Mouse (Mus musculus): Measurements from ENCODE around the gene Pi4kb. TPM values are rescaled to one million over a fixed set of nuclear protein-coding genes. Genes with fewer than 3 reads are reported as not detected.
"Not testable (repeated sequence)": the region's sequence is repeated elsewhere in the genome, so short reads cannot be mapped to it uniquely, and the experiment has no call there.

Gene Pi4kb
- total RNA-seq, 2 experiments from 2014 or later, result 24.3 to 31.9 TPM

DNA sequence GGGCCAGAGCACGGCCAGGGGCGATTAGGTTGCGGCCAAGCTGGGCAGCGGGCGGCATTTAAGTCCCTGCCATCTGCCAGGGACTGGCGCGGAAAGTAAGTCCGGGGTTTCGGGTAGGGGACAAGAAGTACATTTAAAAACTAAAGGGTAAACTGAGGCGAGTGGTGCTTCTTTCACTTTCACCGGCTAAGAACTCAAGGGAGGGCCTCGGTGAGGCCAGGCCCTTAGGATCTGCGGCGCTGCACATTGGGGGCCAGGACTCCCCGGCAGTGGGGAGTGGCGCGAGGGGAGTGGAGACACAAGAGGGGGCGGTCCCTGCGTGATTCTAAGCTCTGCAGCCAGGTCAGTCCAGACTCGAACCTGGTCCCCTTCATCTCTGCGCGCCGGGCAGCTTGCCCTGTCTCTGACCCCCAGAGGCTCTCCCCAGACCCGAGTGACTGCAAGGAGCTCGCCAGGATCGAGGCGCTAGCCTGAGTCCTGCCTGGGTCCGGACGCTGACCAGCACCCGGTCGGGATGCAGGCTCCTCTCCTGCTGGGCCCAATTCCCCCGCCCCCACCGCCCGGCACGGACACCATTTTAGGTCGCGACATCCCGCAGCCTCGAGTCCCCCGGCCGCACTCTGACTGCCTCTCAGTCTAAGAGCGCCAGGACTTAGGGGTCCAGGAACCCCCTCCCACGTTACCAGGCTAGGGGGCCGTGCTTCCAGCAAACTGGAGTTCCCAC lies 40.1 kb downstream of the Pi4kb start:
- ATAC-seq (replicated peaks; ENCODE audit: poor library complexity, severe bottlenecking), result peak; percentile 22

DNA sequence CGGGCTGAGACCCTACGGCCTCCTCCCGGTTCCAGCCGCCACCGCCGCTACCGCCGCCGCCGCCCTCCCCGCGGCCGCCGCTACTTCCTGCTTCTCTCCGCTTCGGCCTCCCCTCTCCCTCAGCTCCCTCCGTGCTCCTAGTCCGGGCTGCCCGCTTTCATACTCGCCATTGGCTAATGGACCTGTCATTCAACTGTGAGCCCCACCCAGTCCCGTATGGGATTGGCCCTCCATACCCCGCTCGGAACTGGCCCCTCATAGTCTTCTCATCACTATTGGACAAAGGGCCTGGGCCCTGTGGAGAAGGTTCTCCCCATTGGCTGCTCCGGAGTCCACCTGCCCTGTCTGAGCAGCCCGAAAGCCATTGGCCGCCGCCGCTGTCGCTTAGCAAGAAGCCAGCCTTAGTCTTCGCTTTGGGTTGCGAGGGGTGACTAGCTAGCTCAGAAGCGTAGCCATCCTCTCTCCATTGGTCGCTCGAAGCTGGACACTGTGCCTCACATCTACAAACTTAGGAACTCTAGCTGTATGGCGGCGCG lies 40.9 kb downstream of the Pi4kb start, which contains the start of gene Zfp687:
Gene Zfp687 (minus strand): TSS at position 112 of the 536 bp plus-strand sequence.
- ATAC-seq (replicated peaks; ENCODE audit: poor library complexity, severe bottlenecking), result peak; percentile 73

DNA sequence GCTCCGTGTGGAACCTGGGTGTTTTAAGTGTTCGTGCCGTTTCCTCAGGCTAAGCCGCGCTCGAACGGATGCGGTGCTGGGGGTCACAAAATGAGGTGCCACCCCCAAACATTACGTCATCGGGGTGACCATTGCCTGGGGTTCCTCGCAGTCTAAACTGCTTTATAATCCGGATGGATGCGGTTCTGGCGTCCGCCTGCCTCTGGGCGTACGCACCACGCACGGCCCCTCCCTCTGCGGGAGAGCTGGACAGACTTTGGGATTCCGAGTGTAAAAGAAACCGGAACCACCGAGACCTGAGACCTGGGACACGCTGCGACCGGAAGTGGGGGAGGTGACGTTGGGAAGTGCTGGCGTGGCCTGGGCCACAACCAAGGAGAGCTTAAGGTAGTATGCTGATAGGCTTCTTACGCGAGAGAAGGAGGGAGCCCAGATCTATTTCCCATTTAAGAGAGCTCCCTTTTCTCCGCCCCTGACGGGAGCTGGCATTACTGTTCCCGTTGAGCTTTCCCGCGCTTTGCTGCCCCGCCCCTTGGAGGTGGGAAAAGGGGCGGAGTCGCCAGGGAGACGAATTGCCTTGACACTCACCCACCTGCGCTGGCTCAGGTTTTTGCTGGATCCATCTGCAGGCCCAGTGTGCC lies 41.5 kb downstream of the Pi4kb start:
- ATAC-seq (replicated peaks; ENCODE audit: poor library complexity, severe bottlenecking), result peak; percentile 57

DNA sequence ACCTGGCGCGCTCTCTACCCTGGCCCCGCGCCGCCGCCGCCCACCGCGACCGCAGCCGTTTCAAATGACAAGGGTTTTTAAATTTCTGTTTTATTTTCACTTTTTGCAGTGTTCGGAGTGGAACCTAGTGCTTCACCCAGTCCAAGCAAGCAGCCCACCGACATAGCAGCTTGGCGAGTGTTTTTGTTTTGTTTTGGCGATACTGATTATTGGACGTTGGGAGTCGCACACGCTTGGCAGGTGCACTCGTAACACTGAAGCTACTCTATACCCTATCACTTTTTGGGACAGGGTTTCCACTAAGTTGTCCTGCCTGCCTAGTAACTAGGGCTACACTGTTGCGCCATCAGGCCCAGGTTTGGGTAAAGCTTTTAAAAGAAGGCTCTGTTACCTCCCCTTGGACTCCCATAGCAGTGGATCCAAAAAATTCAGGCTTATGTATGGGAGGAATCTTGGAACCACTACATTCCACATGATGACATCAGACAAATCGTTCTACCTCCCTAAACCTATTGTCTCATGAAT lies 42.1 kb downstream of the Pi4kb start:
- ATAC-seq (replicated peaks; ENCODE audit: poor library complexity, severe bottlenecking), result no peak

DNA sequence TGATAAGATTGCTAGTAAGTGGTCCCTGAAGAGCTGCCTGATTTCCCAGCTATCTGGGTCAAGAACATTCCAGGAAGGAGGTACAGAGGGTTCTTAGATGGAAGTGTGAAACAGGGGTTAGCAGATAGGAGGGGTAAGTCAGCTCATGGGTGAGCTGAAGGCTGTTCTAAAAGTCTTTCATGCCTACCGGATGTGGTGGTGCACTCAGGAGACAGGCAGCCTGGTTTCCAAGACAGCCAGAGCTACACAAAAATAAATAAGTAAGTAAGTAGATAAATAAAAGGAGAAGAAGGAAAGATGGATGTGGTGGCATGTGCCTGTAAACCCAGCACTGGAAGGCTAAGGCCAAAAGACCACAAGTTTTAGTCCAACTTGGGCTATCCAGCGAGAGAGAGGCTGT lies 44.2 kb downstream of the Pi4kb start:
- no peak for ATAC-seq (replicated peaks; ENCODE audit: poor library complexity, severe bottlenecking)

DNA sequence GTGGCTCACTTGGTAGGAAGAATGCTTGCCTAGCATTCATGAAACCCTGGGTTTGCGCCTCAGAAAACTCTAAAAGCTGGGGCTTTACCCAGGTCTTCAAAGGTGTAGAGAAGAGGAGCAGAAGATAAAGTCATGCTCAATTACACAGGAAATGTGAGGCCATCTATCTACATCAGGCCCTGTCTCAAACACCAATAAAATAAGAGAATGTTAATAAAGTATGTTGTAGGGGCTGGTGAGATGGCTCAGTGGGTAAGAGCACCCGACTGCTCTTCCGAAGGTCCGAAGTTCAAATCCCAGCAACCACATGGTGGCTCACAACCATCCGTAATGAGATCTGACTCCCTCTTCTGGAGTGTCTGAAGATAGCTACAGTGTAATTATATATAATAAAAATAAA lies 46.4 kb downstream of the Pi4kb start:
- ATAC-seq (replicated peaks; ENCODE audit: poor library complexity, severe bottlenecking), result not testable (repeated sequence)

DNA sequence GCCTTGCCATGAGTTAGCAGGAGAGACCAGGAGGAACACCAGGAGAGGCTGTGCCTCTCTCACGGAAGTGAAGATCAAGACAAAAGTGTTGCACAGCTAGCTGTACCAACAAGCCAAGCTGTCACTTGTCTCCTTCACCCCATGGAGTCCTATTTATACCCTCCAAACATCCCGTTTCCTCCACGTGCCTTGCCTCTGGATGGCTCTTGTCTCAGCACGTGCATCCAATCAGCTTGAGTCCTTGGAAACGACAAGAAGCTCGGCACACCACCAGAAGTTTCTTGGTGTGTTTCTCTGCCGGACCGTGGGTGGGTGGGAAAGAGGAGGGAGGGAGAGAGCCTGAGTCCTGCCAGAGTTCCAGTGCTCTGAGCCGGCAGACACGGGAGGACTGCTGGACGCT lies 50.0 kb downstream of the Pi4kb start:
- ATAC-seq (replicated peaks; ENCODE audit: poor library complexity, severe bottlenecking), result no peak

DNA sequence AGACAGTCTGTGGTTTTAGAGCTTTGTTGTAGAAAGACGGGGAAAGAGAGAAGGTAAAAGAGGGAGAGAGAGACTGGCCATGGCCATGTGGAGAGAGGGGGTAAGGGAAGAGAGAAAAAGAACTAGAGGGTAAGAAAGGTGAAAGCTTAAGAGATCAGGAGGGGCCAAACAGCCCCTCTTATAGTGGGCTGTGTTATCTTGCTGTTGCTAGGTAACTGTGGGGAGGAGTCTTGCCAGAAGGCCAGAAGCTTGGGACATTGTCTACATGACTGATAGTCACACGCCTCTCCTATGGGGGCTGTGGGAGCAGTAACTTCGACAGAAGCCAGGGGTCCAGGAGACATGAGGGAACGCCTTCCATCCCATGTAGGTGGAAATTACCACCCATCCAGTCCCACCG lies 50.7 kb downstream of the Pi4kb start:
- ATAC-seq (replicated peaks; ENCODE audit: poor library complexity, severe bottlenecking), result no peak

DNA sequence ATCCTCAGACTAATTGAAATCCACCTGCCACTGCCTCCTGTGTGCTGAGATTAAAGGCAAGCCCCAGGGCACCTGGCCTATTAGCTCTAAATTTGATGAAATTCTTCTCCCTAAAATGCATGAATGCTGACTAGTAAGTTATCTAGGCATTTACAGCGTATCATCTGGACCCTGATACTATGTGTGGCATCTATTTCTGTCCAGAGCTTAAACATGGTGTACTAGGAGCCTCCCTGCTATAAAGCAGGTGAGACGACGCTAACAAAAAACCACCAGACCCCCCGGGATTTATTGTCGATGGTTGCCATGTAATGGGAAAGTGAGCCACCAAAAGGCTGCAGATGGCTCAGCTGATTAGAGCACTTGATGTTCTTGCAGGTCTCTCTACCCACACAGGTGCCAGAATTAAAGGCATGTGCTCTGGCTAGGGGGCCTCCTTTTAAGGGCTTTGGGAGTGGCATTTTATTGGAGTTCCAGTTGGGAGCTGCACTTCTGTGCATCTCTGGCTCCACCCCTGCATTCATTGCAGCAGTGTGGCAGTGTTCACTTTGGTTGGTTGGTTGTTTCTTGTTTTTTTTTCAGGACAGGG lies 52.6 kb downstream of the Pi4kb start:
- ATAC-seq (replicated peaks; ENCODE audit: poor library complexity, severe bottlenecking), result no peak

DNA sequence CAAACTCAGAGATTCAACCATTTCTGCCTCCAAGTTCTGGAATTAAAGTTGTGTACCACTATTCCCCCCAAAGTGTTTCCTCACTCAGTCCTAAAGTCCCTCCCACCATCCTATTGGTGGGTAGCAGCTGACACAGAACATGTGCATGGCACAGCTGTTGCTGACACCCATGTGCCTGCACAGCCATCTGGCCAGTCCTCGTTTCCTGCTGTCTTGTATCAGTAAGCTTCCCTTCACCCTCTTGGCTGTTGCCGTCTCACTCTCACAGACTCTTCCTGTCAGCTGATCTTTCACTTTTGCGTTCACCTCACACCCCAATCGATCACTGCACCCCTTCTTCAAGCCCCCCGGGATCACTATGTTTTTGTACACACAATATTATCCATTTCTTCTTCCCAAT lies 53.2 kb downstream of the Pi4kb start:
- peak; percentile 94 for ATAC-seq (replicated peaks; ENCODE audit: poor library complexity, severe bottlenecking)

DNA sequence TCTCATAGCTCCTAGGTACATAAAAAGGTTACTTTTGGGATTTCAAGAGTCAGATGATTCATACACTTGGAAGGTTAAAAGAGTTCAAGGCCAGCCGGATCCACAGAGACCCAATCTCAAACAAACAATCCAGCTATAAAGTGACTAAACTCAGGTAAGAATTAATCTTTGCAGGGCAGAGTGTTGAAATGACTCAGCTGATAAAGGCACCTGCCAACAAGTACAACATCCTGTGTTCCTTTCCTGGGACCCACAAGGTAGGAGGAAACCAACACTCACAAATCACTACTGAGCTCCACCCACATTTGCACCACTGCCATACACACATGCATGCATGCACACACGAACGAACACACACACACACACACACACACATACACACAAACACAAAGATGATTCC lies 54.1 kb downstream of the Pi4kb start:
- no peak for ATAC-seq (replicated peaks; ENCODE audit: poor library complexity, severe bottlenecking)

DNA sequence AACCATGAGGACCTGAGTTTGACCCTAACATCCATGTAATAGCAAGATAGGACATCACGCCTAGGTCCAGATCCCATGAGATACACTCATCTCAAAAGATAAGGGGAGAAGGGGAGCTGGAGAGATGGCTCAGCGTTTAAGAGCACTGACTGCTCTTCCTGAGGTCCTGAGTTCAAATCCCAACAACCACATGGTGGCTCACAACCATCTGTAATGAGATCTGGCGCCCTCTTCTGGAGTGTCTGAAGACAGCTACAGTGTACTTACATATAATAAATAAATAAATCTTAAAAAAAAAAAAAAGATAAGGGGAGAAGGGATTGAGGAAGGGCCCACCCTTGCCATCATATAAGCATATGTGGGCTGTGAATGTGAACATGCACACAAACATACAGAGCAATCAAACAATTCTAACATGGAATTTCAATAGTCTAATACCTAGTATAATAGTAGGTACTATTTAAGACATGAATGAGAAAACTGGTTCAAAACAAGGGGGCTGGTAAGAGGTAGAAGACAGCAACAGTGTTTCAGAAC lies 54.8 kb downstream of the Pi4kb start:
- not testable (repeated sequence) for ATAC-seq (replicated peaks; ENCODE audit: poor library complexity, severe bottlenecking)

DNA sequence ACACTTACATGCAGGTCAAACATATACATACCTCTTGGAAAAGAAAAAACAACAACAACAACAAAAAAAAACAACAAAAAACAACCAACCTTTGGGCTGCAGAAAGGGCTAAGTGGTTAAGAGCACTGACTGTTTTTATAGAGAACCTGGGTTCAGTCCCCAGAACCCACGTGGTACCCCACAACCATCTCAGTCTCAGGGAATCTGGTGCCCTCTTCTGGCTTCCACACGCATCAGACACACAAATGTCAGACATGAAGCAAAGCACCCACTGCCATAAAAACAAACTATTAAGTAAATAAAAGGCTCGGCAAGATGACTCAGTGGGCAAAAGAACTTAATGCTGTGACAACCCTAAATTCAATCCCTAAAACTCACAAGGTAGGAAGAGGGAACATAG lies 55.4 kb downstream of the Pi4kb start:
- no peak for ATAC-seq (replicated peaks; ENCODE audit: poor library complexity, severe bottlenecking)

DNA sequence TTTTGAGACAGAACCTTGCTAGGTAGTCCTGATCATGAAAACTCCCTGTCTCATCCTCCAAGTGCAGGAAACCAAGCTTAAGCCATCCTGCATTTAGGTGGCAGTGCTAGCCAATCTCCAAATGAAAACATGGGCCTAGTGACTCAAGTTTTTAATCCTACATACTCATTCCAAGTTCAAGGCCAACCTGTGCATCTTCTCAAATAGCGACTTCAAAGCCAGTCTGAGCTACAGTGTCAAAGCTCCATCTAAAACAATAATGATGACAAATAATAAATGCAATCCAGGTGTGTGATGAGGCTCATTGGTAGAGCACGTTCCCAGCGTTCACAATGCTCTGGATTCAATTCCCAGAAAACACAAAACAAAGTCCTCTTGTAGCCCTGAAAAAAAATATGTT lies 67.1 kb downstream of the Pi4kb start:
- no peak for ATAC-seq (replicated peaks; ENCODE audit: poor library complexity, severe bottlenecking)

DNA sequence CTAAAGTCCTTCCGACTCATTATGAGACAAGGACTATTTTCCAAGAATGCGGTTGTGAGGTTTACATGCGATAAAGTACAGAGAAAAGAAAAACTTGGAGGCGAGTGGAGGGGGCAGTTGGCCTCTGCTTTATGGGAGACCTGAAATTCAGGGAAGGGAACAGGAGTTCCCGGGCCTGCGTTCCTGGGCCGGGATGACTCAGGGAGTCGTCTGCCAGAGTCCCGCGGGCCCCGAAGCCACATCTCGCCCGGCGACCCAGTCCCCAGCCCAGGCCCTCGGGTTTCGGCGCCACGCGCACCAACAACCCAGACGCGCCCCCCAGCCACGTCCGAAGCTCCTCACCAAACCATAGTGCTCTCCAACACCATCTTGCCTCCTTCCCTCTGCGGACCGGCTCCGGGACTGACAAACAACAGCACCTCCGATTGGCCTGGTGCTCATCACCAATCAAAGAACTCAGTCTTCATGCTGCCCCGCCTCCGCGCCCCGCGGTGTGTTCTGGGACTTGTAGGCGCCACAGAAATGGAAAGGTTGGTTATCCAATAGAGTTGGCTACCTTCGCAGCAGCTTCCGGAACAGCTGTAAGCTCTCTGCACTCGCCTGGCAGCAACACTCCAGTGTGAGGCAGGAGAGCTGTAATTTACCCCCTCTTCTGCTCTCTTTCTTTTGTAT lies 67.8 kb downstream of the Pi4kb start, which contains the start of gene Psmd4:
Gene Psmd4 (minus strand): TSS at position 449 of the 672 bp plus-strand sequence.
- peak; percentile 93 for ATAC-seq (replicated peaks; ENCODE audit: poor library complexity, severe bottlenecking)

DNA sequence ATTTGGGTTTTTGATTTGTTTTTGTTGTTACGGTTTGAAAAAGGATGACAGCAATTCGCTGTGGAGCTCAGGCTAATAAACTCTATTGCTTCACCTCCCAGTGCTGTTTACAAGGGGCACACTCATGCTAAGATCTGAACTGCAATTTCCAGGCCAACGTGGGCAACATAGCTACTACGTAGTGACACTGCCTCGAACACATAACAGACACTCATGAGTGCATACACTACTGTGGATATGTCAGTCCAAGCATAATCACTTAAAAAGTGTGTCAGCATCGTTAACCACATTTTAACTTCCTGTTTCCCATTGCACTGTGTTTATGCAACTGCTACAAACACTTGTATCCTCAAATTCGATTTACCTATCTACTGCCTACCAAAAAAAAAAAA lies 68.3 kb downstream of the Pi4kb start:
- peak; percentile 78 for ATAC-seq (replicated peaks; ENCODE audit: poor library complexity, severe bottlenecking)

DNA sequence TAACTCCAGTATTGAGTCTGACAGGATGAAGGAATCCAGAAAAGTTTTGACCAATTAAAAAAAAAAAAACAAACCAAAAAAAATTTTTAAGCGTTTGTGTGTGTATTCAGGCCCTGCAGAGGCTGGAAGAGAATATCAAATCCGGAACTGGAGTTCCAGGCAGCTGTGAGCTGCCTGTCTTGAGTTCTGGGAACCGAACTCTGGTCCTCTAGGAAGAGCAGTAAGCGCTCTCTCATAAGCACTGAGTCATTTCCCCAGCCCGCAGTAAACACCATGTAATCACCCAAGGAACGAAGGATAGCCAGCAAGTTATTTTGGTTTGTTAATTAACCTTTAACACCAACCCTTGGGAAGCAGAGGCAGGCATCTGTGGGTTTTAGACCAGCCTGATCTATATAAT lies 68.7 kb downstream of the Pi4kb start:
- no peak for ATAC-seq (replicated peaks; ENCODE audit: poor library complexity, severe bottlenecking)

DNA sequence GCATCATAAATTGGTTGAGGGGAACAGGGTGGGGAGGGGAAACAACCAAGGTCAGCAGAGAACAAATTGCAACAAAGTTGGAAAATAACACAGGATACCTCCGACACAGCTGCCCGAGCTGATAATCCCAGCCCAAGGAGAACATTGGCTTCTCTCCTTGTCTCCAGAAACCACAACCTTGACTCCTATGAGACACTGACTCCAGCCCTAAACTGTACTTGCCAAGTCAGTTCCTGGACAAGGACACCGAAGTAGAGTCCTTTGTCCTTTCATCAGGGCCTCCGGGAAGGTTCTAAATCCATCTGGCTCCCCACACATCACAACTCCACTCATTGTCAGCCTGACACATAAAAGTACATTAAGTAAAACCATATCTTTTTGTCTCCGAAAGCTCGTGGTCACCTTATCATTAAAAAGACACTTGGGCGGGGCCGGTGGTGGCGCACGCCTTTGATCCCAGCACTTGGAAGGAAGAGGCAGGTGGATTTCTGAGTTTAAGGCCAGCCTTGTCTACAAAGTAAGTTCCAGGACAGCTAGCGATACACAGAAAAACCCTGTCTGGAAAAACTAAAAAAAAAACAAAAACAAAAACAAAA lies 72.0 kb downstream of the Pi4kb start:
- no peak for ATAC-seq (replicated peaks; ENCODE audit: poor library complexity, severe bottlenecking)

DNA sequence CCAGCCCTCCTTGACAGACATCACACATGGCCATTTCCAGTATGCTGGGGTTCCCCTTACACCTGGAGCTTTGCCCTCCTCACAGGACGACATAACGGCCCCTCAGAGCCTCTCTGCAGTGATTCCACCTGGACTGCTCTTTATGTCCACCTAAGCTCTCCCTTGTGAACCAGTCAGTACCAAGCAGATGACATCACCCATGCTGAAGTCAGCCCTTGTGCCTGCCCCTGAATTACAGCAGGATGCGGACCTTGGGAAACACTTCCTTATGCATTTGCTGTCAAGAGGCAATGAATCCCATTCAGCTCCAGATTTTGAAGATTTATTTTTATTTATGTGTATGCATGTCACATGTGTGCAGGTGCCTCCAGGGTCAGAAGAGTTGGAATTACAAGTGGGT lies 73.4 kb downstream of the Pi4kb start:
- ATAC-seq (replicated peaks; ENCODE audit: poor library complexity, severe bottlenecking), result no peak

DNA sequence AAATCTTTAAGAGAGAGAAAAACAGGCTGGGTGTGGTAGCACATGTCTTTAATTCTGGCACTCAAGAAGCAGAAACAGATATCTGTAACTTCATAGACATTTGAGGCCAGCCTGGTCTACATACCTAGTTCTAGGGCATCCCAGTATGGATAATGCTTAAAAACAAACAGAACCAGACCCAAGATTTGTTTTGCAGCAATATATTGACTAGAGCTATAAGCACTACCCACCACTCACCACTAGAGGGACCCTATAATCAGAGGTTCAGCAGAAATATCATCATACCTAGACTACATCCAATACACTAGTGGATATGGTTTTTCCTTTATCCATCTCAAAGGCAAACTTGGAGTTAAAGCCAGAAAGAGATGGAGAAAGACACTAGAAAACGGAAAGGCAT lies 78.4 kb downstream of the Pi4kb start:
- ATAC-seq (replicated peaks; ENCODE audit: poor library complexity, severe bottlenecking), result peak; percentile 72
